ENCODE assay signal across 11 mouse cellular contexts in genomic region chr5:23255816-23256418, GRCm38 (mm10).
DNase-seq lines count a peak whose midpoint lies in the region; ATAC-seq lines count a peak whose summit lies in the region.
"Had no signal": no experiment of that assay in that cellular context is flagged by ENCODE, and none has a peak within 500 bp of the region (broad histone marks: within the 10 kb centered on the region; RNA-seq: fewer than 3 reads in every experiment).

No protein-coding gene starts in this region.

- H3K9me3 ChIP-seq in megakaryocyte, embryonic 14.5 days = peaks cover 10% of the 10 kb centered on the region
- no peaks in the 10 kb centered on the region for H3K9me3 ChIP-seq in neural tube, embryonic 13.5 days
- H3K9me3 ChIP-seq: heart, embryonic 13.5 days; hindbrain, embryonic 13.5 days had no signal

- H3K36me3 ChIP-seq in megakaryocyte, embryonic 14.5 days (replicated peaks; ENCODE audit: low read length) = no peaks in the 10 kb centered on the region
- no peaks in the 10 kb centered on the region for H3K36me3 ChIP-seq in neural tube, embryonic 13.5 days
- H3K36me3 ChIP-seq: heart, embryonic 13.5 days; hindbrain, embryonic 13.5 days had no signal

- H3K4me1 ChIP-seq in megakaryocyte, embryonic 14.5 days = peaks cover 13% of the 10 kb centered on the region
- peaks cover 7% of the 10 kb centered on the region for H3K4me1 ChIP-seq in neural tube, embryonic 13.5 days (replicated peaks)

- peak overlapping the region; percentile 30 for H3K4me3 ChIP-seq in megakaryocyte, embryonic 14.5 days (replicated peaks)
- H3K4me3 ChIP-seq in neural tube, embryonic 13.5 days = no peak overlapping the region
- H3K4me3 ChIP-seq: heart, embryonic 13.5 days; hindbrain, embryonic 13.5 days had no signal

- H3K9ac ChIP-seq in neural tube, embryonic 13.5 days = no peak overlapping the region
- H3K9ac ChIP-seq: heart, embryonic 13.5 days; hindbrain, embryonic 13.5 days had no signal

- ATAC-seq in megakaryocyte, adult 5-6 weeks (ENCODE audit: poor library complexity, severe bottlenecking) = no peak
- ATAC-seq in neural tube, embryonic 13.5 days (ENCODE audit: low read depth) = 0 out of 2 replicates have a peak, but pooled peaks have one; percentile 40

- 51% methylated on average over 3 of the region's 3 CpGs for WGBS in neural tube, embryonic 13.5 days

- H3K27ac ChIP-seq in neural tube, embryonic 13.5 days (replicated peaks) = no peak overlapping the region
- H3K27ac ChIP-seq: heart, embryonic 13.5 days; hindbrain, embryonic 13.5 days had no signal

- DNase-seq in cerebellum, postnatal 10 days = peak; percentile 14 to 17
- no peak for DNase-seq in cerebellum, postnatal 25 days
- peak; percentile 62 for DNase-seq in fat pad, adult 2 months (ENCODE audit: extremely low read depth, low read depth, low spot score)
- DNase-seq in left cerebral cortex, adult 9 months (ENCODE audit: low spot score in 2 of 2) = no peak
- no peak for DNase-seq in layer of hippocampus, postnatal 25 days (ENCODE audit: extremely low spot score in 1 of 2, low spot score in 1 of 2)
- DNase-seq: thymus, adult 2 months had no signal

- H3K27me3 ChIP-seq in megakaryocyte, embryonic 14.5 days (replicated peaks) = peaks cover 1% of the 10 kb centered on the region
- H3K27me3 ChIP-seq in neural tube, embryonic 13.5 days = no peaks in the 10 kb centered on the region
- H3K27me3 ChIP-seq: heart, embryonic 13.5 days; hindbrain, embryonic 13.5 days had no signal

- no peak overlapping the region for H3K4me2 ChIP-seq in neural tube, embryonic 13.5 days
- H3K4me2 ChIP-seq: heart, embryonic 13.5 days; hindbrain, embryonic 13.5 days had no signal

Comparison
In these comparisons a context has a peak if more than half of its experiments do, and no peak if none do; other contexts are left out.
1. DNase-seq: peak in cerebellum, postnatal 10 days (2 of 2) and fat pad, adult 2 months (single experiment); none in cerebellum, postnatal 25 days (0 of 2), left cerebral cortex, adult 9 months (0 of 2) and layer of hippocampus, postnatal 25 days (0 of 2).